Mouse (Mus musculus) embryonic fibroblast, embryonic 13.5 days (primary cell): ENCODE results near the gene Syn3. TPM values are rescaled to one million over a fixed set of nuclear protein-coding genes. Genes with fewer than 3 reads are reported as not detected.

Source experiments
- H3K27ac ChIP-seq: 2 replicates; pipeline ENCODE4 v1.5.1; 2012; ENCODE audit warnings: low read length, control low read depth, inconsistent platforms; ENCODE audit not compliant: insufficient read depth
- H3K4me1 ChIP-seq: 2 replicates; pipeline ENCODE4 v1.6.1; 2011; ENCODE audit warnings: low read length; ENCODE audit not compliant: control insufficient read depth, insufficient read depth
- H3K4me3 ChIP-seq: 2 replicates; pipeline ENCODE4 v1.5.1; 2011; ENCODE audit warnings: mild to moderate bottlenecking, control low read depth, low read length; ENCODE audit not compliant: insufficient read depth
- CTCF ChIP-seq: IDR thresholded peaks from 2 replicates; pipeline ENCODE4 v1.5.1; 2011; ENCODE audit warnings: mild to moderate bottlenecking, control low read depth, low read length, moderate library complexity, borderline replicate concordance; ENCODE audit not compliant: insufficient read depth
- POLR2A ChIP-seq: IDR thresholded peaks from 2 replicates; pipeline ENCODE4 v1.6.1; 2011; ENCODE audit warnings: low read depth, mild to moderate bottlenecking, control low read depth, low read length, moderate library complexity
- polyA plus RNA-seq: library from polyadenylated mRNA; stranded (reverse); fragments of >200 nt; gene quantifications from 2 replicates; pipeline ENCODE4 v1.2.4, GENCODE M21; 2011; ENCODE audit warnings: low read depth; ENCODE audit not compliant: missing spikeins, insufficient read length

The Syn3 gene
- polyA plus RNA-seq, 1 experiment: 1.4 TPM

DNA sequence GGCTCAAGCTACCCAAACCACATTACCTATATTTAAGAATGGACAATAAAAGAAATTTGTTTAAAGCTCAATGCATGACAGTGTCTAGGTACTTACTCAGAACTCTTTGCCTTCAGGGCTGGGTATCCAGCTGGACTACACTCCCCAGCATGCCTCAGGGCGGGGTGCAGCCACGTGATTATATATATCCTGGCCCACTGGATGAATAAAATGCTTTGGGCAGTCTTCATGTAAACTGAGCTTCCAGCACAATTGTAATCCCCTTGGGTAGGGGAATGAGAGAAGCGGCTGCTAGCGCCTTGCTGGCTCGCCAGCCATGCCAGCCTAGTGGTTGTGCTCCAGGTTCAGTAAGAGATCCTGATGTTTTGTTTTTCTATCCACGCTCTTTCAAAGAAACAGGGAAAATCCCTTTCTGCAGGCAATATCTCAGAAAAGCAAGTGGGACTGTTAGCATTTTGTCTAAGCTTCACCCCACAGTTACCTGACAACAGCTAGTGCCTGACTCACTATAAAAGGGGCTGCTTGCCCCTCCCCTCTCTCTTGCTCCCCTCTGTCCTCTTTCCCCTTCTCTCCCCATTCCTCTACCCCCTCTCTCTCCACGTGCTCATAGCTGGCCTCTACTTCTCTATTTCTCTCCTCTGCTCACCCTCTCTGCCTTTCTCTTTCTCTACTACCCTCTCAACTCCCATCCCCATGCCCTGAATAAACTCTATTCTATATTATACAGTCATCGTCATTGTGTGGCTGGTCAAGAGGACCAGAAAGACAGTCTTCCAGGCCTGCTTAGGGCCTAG lies 122.1 kb downstream of the Syn3 start:
- no peak overlapping the region for H3K4me3 ChIP-seq
- TF ChIP-seq CTCF (no peak), POLR2A (no peak)
- H3K27ac ChIP-seq: no peak overlapping the region
- H3K4me1 ChIP-seq: no peaks in the 10 kb centered on the region

DNA sequence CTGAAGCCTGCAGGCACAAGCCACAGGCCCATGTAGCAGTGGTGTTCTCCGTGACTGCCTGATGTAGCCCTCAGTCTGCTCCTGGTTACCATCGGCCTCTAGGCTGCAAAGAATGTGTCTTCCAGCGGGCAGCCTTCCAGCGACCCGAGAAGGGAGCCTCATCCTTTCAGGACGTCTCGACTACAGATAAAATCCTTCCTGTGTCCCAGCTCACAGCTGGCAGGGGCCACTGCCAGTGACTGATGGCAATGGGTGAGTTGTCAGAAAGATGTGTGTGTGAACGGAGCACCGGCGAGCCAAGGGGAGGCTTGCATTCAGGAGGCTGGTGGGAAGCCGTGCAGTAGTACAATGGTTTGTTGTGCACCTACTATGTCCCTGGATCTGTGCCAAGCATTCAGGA lies 122.8 kb downstream of the Syn3 start:
- no peak for TF ChIP-seq POLR2A
- no peak for TF ChIP-seq CTCF
- Histone ChIP-seq H3K4me3 (no peak overlapping the region), H3K4me1 (no peaks in the 10 kb centered on the region), H3K27ac (no peak overlapping the region)

DNA sequence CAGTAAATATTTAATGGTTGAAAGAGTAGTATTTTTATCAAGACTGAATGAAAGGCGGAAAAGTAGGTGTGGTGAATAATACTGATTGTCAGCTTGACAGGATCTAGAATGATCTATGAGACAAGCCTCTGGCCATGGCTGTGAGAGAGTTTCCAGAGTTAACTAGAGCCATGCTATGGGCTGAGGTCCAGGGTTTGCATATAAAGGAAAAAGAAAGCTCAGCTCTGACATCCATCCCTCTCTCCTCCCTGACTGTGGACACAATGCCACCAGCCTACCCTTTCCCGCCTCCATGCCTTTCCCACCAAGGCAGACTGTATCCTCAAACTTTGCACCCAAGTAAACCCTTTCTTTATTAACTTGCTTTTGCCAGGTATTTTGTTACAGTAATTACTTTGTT lies 124.6 kb downstream of the Syn3 start:
- Histone ChIP-seq H3K27ac (no peak overlapping the region), H3K4me1 (no peaks in the 10 kb centered on the region), H3K4me3 (no peak overlapping the region)
- no peak for TF ChIP-seq CTCF

DNA sequence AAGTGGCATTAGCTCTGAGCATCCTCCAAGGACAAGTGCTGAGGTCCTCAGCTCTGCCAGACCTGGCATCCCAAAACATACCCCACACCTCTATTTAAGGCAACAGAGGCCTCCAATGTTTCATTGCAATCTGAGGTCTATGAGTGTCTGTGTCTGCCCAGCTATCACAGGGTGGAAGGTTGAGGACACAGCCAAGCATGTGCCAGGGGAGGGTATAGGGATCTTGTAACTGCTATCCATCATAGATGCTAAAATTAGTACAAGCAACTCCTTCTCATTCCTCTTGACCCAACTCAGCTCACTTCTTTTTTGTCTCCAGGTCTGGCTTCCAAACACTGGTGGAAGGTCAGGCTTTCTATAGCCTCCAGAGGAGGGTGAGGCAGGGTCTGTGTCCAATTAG lies 127.1 kb downstream of the Syn3 start:
- no peak for TF ChIP-seq POLR2A
- TF ChIP-seq CTCF: no peak

DNA sequence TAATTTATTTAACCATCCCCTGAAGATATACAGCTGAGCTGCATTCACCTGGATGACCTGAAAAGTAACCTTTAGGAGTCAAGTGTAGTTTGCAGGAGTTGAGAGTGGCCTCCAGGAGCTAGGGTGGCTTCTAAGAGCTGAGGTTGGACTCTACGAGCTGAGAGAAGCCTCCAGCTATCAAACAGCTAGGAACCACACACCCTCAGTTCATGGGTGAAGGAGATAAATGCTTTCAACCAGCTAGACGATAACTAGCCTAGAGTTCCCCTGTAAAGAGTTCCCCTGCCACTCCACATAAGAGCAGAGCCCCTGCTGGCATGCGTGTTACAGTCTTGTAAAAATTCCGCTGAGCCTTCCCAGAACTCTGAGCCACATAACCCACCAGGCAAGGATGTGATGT lies 129.3 kb downstream of the Syn3 start:
- no peak for TF ChIP-seq POLR2A
- no peak for TF ChIP-seq CTCF
- Histone ChIP-seq H3K27ac (no peak overlapping the region), H3K4me1 (no peaks in the 10 kb centered on the region; the same call in 1 of the 2 replicates)

More for the DNA sequence above, 127.1 kb downstream of the Syn3 start:
- Histone ChIP-seq H3K4me3 (no peak overlapping the region), H3K4me1 (no peaks in the 10 kb centered on the region; the same call in 1 of the 2 replicates), H3K27ac (no peak overlapping the region)

DNA sequence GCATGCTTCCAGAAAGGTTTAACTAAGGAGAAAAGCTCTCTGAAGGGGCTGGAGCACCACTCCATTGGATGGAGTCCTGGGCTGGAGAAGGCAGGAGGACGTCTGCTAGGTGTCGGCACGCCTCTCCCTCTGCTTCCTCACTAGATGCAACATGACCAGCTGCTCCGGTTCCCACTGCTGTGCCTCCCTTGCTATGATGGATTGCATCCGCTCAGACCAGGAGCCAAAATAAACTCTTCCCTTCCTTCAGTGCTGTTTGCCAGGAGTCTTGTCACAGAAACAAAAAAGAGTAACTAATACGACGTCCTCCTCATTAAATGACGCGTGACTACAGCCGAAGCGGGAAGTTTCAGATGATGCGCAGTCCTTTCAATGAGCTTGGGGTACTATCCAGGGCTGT lies 129.9 kb downstream of the Syn3 start:
- no peak for TF ChIP-seq POLR2A
- TF ChIP-seq CTCF: no peak
- H3K4me1 ChIP-seq: no peaks in the 10 kb centered on the region; the same call in 1 of the 2 replicates
- no peak overlapping the region for H3K4me3 ChIP-seq
- H3K27ac ChIP-seq: no peak overlapping the region

More for the DNA sequence above, 129.3 kb downstream of the Syn3 start:
- H3K4me3 ChIP-seq: no peak overlapping the region

DNA sequence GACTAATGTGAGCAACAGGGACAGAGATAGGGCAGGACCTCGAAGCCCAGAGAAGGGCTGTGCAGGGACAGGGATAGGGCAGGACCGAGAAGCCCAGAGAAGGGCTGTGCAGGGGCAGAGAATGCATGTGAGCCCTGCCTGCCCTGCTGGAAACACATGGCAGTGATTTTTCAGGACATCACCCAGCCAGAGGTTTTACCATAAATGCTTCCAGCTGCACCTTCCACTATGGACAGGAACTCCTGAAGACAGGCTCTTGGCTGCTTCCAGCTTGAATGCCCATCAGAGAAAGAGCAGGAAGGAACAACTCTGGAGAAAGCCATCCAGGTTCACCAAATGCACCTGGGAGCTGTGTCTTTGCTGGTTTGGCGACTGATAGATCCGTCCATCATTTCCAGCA lies 131.3 kb downstream of the Syn3 start:
- H3K4me1 ChIP-seq: no peaks in the 10 kb centered on the region; the same call in 1 of the 2 replicates
- no peak for TF ChIP-seq POLR2A
- H3K27ac ChIP-seq: no peak overlapping the region
- no peak overlapping the region for H3K4me3 ChIP-seq

DNA sequence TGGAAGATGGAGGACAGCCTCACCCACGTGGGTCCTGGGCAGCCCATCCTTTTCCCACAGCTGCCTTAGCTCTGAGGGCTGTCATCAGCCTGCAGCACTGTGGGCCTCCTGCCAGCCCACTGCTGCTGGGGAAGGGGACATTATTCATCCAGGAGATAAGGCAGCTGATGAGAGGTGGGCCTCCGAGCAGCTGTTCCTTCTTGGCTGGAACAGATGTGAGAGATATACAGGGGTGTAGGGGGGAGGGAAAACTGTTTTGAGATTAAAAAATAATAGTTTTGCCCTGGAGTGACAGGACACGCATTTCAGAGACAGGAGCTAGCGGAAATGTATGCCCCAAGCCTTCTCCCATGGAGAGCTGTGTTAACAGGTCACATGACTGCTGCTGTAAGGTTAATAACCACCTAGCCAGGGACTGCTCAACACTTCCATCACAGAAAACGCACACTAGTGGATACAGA lies 133.0 kb downstream of the Syn3 start:
- Histone ChIP-seq H3K27ac (no peak overlapping the region), H3K4me1 (no peaks in the 10 kb centered on the region; the same call in 1 of the 2 replicates), H3K4me3 (no peak overlapping the region)
- TF ChIP-seq POLR2A (no peak), CTCF (no peak)

DNA sequence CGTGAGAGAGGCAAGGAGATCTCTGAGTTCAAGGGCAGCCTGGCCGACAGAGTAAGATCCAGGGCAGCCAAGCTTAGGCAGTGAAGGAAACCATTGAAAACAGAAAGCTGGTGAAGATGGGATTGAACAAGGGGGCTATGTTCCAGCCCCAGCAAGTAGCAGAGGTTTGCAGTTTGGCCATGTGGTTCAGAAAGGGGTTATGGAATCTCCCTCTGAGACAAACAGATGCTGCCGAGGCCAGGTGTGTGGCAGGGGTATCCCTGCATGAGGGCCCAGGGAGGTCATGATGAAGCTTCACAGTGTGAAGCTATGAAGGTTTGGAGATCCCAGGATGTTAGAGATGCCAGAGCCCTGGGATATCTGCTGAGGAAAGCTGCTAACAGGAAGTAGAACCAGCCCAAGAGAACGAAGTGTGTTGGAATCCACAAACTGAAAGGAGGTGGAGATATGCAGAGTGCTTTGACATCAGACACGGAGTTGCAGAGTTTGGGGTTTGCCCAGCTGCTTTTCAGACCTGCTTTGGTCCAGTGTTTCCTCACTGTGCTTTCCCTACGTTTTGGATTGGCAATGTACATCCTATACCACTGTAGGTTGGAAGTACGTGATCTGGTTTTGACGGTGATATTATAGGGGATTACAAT lies 134.9 kb downstream of the Syn3 start:
- no peak overlapping the region for H3K4me3 ChIP-seq
- TF ChIP-seq POLR2A (no peak), CTCF (no peak)
- no peak overlapping the region for H3K27ac ChIP-seq
- H3K4me1 ChIP-seq: peaks cover 3% of the 10 kb centered on the region; the same call in 1 of the 2 replicates

DNA sequence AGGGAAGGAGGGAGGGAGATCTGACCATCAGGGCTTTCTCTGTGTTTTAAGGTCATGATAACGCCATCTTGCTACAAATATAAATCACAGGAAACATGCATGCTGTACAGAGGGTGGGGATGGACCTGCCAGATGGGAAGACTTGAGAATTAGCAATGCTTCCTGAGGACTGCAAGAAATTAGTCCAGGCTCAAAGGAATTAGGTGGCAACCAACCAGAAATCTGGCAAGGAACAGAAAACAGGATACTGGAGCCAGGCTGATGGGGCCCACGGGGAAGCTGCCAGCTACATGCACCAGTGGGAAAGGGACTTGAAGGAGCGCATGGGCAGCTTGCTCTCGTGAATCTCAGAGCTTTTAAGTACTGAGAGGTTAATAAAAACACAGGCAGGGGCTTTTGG lies 139.0 kb downstream of the Syn3 start:
- no peak overlapping the region for H3K27ac ChIP-seq

More for the DNA sequence above, 139.0 kb downstream of the Syn3 start:
- Histone ChIP-seq H3K4me3 (no peak overlapping the region), H3K4me1 (0 out of 2 replicates have a peak, but pooled peaks cover 3% of the 10 kb centered on the region)
- TF ChIP-seq POLR2A: no peak
- no peak for TF ChIP-seq CTCF
